Mouse (Mus musculus): ENCODE measurements at regions not wholly inside any gene's neighbourhood (a gene's known extent, or its start where the extent isn't known, plus 50 kb on each side); places are given as distances from the start of the nearest gene placed in this dataset.
"Not testable (repeated sequence)": the region's sequence is repeated elsewhere in the genome, so short reads cannot be mapped to it uniquely, and the experiment has no call there.

GRCm38 (mm10) chr14:53007323-53007722, 511.8 kb upstream of the Olfr1507 start:
- TF ChIP-seq MAFK (IDR thresholded peaks at IDR 0.05; ENCODE audit: insufficient read depth, low read depth, low read length); CHD2 (IDR thresholded peaks at IDR 0.05; ENCODE audit: low read depth, low read length): not testable (repeated sequence)

Data from ES-E14 (cell line).